Mouse (Mus musculus) kidney, postnatal 10 days (tissue): ENCODE results near the gene Prkcsh.
A peak's percentile ranks its signal among the peaks of the same experiment; 100 is the strongest.

ENCODE experiments used
- DNase-seq: peaks from one replicate; pipeline ENCODE4 v3.0.0; 2021; ENCODE audit warnings: mixed read lengths

Gene Prkcsh

DNA sequence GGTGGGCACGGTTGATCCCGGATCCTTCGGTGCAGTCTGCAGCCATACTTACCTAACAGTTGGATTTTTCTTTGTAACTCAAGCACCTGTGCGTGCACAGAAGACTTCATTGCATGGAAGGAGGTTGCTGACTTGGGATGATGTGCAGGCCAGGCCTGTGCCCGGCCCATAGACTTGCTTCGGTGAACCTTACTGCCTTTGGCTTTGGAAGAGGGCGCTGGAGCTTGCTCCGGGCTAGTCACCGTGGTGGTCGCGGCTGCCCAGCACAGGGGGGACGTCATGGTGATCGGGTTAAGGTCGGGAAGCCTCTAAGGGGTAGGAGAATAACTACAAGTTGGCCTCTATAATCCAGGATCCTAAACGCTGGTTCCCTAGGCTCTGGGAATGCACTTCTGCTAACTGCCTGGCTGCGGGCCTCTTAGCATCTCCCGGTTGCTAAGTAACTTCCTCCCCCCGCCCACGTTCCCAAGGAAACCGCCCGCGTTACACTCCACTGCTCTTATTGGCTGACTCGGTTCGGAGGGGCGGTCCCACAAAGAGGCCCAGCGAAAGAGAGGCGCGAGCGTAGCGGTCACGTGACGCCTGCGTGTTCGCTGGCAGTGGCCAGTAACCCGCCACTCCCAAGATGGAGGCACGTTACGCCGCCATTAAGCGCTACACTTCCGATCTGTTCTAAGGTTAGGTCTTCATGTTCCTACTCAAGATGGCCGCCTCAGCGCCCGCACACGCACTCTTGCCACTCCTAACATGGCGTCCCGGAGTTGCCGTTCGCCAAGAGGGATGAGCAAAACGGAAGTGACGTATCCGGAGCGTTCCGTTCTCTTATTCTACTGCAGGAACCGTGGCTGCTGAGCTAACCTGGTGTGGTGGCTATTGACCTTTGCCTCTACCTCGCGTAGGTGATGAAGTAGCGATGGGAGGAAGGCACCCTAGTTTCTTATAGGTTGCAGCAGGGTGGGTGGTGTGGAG is at the start of gene Prkcsh, which contains the start of gene Ccdc151:
Gene Prkcsh, plus strand, starts transcription at position 613 of the 969 bp plus-strand sequence.
Gene Ccdc151, minus strand, starts transcription at position 441 of the 969 bp plus-strand sequence.
- DNase-seq = peak; percentile 100

DNA sequence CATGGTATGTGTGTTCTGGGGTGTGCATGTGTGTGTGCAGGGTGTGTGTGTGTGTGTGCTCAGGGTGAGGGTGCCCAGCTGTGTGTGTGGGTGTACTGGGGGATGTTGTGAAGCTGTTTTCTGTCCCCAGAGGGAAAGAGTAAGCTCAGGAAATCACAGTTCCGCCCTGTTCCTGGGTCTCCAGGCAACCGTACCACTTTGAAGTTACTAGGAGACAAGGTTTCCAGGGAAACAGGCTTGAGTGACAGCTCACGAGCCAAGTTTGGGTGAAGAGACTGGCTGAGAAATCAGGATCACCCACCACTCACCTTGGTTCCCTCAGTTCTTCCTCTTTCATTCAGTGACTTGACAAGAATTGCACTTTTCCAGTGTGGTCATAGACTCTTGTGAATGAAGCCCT is 49.0 kb upstream of the Prkcsh start:
- no peak for DNase-seq

DNA sequence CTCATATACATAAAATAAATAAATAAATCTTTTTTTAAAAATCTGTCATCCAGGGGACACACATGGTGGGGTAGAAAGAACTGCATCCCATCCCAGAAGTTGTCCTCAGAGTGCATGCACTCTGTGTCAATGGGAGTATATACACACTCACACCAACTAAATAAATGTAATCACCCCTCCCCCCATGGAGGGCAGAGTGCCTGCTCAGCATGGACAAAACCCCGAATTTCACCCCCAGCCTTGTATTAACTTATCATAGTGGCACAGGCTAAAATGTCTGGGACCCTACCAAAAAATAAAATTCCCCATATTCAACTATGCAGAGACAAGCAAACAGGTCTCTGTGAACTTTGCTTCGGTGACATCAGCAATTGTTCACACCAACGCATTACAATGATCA is 48.0 kb upstream of the Prkcsh start:
- DNase-seq = no peak

DNA sequence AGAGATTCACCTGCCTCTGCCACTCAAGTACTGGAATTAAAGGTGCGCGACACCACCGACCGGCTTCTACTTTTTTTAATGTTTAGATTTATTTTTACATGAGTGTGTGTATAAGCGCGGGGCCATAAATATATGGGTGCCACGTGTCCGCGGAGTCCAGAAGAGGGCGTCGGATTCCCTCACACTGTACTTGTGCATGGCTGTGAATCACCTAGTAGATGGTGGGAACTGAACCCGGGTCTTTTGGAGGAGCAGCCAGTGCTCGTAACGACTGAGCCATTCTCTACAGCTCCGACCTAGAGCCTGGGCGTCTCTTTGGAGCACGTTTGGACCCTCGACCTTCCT is 47.4 kb upstream of the Prkcsh start:
- no peak for DNase-seq

DNA sequence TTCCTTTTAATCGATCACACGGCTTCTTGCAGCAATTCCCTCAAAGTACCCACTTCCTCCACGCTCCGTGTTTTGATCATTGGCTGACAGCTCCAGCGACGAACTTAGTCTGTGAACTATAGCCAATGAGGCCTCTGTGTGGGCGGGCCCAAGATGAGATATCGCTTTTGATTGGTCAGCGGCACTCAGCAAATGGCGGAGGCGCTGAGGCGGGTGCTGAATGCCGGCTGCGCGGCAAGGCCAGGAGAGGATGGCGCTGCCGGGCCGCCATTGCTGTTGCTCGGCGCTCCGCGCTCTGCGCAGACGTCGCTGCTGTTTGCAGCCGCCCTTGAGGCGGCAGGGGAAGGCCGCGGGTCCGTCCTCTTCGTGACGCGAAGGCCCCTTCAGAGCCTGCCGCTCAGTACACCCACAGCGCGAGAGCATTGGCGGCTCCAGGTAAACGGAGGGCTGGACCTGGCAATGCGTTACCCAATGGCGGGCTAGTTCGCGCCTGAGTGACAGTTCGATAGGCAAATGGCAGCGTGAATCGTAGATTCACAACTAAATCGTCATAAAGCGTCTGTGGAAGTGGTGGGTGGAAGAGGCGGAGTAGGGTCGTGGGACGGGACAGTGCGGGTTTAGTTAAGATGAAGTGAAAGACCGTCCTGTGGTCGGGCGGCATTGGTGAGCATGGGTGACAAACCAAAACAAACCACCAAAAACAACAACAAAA is 46.9 kb upstream of the Prkcsh start, which contains the start of gene Swsap1:
Gene Swsap1, plus strand, starts transcription at position 186 of the 712 bp plus-strand sequence.
- DNase-seq = peak; percentile 98

DNA sequence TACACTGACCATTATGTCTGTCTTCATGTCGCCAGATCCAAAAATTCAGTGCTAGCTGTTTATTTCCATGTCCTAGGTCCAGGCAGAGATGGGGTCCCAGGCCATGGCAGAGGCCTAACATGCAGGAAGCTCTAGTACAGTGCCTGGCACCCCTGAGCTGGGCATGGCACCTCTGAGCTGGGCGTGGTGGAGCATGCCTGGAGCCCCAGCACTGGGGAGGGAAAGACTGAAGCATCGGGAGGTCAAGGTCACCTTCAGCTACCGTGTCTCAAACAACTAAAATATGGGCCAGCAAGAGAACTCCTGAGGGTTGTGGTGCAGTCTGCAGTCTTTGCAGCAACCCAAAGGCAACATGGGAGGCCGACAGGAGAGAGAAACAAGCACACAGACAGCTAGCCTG is 44.2 kb upstream of the Prkcsh start:
- DNase-seq = no peak

DNA sequence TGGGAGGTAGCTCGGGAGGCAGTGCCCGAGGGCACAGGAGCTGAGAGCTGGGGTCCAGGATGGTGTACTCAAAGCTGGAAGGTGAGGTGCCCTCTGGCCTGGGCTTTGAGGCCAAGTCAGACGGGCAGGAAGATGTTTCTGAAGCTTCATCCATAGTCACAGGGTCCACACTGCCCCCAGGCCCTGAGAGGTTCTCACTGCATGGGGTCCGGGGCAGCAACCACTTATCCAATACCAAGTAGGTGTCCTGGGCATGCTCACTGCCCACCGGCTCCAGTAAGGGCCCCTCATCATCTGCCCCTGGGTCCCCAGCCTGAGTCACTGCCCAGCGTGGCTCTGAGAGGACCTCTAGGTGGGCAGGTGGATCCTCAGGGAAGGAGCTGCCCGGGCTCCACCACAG is 43.4 kb upstream of the Prkcsh start:
- no peak for DNase-seq

DNA sequence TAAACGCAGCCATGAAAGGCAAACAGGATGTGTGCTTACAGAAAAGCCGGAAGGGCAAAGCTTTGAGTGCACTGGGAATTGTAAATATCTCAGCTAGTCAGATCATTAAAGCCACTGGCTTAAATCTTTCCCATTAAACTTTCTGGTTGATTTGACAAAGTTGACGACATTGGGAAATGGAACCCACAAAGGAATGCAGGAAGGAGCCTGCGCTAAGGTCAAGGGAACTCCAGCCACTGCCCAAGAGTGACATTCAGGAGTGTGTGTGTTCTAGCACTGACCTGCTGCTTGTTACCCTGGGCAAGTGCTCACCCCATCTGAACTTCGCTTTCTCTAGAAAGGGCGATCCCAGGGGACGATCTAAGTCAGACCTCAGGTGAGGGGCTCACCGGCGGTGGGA is 42.5 kb upstream of the Prkcsh start:
- peak; percentile 39 for DNase-seq

DNA sequence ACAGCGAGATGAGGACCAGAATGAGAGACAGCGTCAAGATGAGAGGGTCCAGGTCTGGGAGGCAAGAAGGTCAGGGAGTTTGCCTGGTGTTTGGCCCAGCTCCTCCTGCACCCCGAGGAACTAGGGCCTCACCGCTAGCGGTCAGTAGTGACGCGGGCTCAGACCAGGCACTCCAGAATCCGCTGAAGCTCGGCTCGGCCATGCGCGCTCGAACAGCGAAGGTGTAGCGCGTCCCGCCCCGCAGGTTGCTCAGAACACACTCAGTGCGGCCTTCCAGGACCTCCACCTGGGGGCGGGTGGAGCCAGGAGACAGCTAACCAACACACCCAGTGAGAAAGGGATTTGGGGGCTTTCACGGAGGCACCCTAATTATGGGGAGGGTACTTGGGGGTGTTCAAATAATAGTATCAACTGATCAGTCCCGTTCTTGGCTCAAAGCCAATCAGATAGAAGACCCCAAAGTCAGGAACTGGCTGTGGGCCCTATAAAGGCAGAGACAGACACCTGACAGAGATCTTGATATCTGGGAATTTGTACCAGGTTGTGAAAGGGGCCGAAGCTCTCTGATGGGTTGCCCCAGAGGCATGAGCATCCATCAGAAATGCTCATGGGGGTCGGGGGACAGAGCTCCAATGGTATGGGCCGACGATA is 41.9 kb upstream of the Prkcsh start:
- peak; percentile 76 for DNase-seq

DNA sequence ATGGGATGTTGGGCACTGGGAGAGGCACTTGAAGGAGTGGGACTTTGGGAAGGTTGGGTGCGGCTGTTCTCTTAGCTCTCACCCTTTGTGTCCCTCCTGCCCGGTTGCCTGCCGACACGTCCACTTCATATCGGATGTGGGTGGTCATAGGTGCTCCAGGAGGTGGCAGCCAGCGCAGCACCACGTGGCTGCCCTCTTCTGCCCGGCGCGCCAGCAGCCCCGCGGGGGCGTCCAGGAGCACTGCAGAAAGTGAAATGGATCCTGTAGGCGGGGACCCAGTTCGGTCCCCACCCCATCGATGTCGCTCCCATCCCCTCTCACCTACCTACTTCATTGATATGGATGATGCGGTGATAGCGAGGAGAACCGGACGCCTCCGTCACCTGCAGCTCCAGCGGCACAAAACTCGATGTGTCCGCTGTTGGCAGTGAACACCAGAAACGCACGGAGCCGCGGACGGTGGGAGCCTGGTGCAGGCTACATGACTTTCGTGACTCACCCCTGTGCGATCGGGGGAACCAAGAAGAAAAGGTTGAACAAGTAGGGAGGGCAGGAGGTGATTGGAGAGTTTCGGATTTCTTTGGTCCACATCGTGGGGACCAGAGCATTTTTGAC is 41.1 kb upstream of the Prkcsh start:
- peak; percentile 38 for DNase-seq

DNA sequence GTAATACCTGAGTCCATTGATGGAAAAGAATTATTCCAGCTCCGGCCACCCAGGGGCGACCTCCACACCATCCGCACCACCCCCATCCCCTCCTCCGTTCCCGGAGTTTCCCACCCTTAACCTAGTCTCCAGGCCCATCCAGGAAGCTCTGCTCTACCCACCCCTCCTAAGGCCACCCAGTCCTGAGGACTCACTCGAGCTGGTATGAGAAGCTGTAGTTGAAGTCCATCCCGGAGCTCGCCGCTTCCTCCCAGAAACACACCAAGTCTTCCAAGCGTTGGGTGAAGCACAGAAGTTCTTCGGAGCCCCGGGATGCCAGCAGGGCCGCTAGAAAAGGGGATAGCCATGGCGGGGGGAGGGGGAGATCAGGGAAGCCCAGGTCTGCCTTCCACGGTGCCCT is 40.6 kb upstream of the Prkcsh start:
- DNase-seq = peak; percentile 38

DNA sequence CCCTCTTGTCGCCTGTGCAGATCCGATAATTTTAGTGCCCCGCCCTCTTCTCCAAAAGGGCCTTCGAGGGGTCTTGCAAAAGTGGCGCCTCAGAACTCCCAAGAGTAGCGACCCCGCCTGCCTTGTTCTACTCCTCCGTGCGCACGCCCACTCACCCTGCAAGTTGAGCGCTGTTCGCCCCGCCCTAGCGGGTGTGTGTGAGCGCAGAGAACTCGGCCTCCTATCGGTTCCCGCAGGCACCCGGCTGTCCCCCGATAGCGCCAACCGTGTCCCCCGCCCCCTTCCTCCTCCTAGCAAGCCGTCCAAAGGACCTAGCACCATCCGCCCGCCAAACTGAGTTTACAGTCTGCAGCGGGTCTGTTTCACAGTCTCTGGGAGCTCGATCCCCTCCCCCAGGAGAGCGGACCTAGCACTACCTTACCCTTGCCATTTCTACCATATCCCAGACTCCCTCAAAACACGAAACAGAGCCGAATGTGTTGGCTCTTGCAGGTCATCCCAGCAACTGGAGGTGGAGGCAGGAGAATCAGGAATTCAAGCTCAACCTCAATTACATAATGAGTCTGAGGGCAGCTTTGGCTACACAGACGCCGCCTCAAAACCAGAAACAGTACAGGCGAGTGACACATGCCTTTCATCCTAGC is 40.1 kb upstream of the Prkcsh start:
- DNase-seq = peak; percentile 86

DNA sequence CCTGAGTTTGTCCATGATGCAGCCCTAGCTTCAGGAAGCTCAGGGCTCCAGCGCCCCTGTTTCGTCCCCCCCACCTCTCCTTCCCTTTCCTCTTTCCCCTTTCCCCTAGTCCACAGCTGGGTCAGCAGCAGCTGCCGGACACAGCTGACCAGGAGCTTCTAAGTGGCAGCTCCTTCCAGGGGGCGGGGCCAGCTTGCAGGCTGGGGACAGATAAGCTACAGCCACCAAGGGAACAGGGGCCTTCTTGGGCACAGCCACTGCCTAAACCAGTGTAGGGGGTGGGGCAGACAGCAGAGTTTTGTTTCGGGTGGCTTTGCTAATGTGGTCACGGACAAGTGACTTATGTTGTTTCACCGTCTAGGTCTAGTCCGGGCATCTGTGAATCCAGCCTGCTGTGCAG is 39.2 kb upstream of the Prkcsh start, which contains the start of gene Epor:
Gene Epor, minus strand, starts transcription at position 90 of the 400 bp plus-strand sequence.
- DNase-seq = peak; percentile 83

DNA sequence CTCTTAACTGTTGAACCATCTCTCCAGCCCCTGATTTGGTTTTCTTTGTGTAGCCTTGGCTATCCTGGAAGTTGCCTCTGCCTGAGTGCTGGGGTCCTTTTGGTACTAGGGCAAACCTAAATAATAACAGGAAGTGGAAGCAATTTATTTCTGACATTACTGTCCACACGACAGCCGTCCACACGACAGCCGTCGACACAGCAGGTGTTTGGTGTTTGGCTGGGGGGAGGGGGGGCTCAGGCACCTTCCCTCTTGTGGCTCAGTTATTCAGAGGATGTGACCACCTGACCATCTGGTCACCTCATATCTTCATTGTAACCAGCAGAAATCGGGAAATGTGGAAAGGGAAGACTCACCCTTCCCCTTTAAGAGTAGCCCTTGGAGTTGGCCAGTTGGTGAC is 33.7 kb upstream of the Prkcsh start:
- DNase-seq = no peak

DNA sequence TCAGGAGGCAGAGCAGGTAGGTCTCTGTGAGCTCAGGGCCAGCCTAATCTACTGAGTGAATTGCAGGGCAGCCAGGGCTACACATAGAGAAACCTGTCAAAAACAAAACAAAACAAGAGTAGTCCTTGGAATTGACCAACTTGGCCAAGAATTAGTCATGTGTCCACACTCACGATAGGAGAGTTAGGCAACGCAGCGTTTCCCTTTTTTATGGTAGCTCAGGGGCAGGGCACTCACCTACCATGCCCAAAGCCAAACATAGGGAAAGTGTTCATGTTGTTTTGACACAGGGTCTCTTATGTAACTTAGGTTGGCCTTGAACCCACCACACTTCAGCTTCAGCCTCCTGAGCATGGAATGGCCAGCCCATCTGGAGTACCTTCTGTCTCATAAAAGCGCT is 33.3 kb upstream of the Prkcsh start:
- no peak for DNase-seq

DNA sequence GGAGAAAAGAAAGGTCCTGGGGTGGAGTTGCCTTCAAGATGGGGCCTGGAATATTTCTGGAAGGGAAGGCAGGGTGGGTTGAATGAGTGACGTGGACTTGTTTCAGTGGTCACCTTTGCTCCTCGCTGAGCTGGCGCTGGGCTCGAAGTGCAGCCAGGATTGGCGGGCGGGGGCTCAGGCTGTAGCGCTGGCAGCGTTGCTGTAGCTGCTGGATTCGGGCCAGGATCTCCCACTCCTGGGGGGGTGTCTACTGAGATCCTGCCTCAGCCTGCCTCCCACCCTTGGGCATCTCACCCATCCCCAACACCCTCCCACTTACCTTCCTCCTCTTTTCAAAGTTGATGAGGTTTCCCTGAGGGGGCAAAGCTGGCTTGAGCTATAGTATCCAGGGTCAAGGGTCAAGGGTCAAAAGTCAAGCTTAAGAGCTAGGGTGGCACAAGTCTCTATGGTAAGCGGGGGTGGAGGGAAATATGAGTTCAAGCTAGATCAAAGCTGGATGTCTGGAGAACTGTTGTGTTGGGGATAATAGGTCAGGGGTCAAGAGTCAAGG is 25.9 kb upstream of the Prkcsh start:
- no peak for DNase-seq

DNA sequence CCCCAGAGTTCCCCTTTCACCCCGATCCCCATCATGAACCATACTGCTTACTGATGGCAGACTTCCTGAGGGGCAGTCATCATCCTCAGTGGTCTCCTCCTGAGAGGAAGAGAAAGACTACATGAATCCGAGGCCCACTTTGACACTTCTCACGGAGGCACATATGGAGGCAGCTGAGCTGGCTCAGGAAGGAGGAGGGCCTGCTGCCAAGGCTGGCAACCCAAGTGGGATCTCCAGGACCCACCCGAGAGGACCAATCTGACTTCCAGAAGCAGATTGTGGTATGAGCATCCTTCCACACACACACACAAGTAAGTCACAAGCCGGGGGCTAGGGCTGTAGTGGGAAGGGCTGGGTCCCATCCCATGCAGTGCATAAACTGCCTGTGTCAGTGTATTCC is 25.3 kb upstream of the Prkcsh start:
- no peak for DNase-seq

DNA sequence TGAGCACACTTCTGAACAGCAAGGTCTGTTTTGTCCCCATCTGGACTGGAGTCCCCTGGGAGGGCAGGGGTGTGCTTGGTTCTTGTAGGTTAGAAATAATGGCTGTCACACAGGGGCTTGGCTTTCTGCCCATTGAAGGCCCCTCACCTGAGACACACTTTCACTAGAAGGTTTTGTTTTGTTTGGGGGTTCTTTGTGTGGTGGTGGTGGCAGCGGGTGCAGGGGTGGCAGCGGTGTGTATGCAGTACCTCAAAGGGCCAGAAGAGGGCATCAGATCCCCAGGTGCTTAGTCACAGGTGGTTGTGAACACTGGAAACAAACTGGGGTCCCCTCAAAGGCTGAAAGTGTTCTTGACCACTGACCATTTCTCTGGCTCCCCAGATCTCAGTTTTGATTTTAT is 24.6 kb upstream of the Prkcsh start:
- DNase-seq = peak; percentile 52

DNA sequence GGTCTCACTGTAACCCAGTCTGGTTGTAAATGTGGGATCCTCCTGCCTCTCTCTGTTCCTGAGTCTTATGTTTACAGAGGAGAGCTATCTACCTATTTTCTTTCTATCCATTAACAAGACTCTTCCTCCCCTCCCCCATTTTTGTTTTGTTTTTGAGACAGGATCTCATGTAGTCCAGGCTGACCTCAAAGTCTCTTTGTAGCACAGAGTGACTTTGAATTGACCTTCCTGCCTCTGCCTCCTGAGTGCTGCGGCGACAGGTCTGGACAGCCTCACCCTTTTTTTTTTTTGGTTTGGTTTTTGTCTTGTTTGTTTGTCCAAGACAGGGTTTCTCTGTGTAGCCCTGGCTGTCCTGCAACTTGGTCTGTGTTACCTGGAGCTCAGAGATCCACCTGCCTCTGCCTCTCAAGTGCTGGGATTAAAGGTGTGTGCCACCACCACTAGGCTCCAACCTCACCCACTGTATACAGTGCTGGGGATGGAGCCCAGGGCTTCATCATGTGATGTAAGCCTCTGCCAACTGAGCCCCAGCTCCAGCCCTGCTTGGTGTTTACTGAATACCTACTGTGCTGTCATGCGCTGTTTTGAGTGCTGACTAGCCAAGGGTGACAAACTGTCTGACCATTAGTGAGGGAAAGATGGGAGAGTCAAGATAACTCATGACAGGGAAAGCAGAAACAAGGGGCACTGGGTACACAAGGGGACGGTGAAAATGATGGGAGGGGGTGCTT is 24.0 kb upstream of the Prkcsh start:
- DNase-seq = no peak

DNA sequence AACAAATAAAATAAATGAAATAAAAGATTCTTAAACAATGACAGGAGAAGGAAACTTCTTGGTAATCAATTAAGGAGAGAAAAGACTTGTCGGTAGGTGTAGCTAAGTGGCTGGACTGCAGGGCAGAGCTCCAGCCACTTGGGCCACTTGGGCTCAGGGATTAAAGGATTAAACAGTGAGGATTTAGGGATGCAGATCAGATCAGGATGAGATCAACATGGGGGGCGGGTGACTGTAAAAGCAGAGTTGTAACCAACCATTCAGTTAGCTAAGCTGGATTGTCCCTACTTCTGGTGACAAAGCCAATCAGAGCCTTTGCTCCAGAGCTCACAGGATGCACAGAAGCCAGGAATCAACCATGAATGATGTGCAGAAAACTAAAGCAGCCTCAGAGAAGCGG is 18.7 kb upstream of the Prkcsh start:
- DNase-seq = no peak
